Mouse (Mus musculus): ENCODE results near the gene Clec4n. TPM values are rescaled to one million over a fixed set of nuclear protein-coding genes. Genes with fewer than 3 reads are reported as not detected.

Clec4n gene
- polyA plus RNA-seq, 1 experiment from 2014 or later = 1.7 TPM

Other genes starting within 250 kb of the Clec4n start
- not detected in 2 replicates for gene Clec4a4, start 239.5 kb upstream of the Clec4n start, polyA plus RNA-seq (2015; fragmentation: Nextera tagmentation; extraction: Ambion mirVana)
- gene Clec4b1, start 179.9 kb upstream of the Clec4n start, polyA plus RNA-seq (2015; fragmentation: Nextera tagmentation; extraction: Ambion mirVana) = not detected in 2 replicates
- 0.96 and 1.0 TPM in 2 replicates for gene Clec4a2, start 123.4 kb upstream of the Clec4n start, polyA plus RNA-seq (2015; fragmentation: Nextera tagmentation; extraction: Ambion mirVana)
- gene Clec4b2, start 57.0 kb upstream of the Clec4n start, polyA plus RNA-seq (2015; fragmentation: Nextera tagmentation; extraction: Ambion mirVana) = not detected in 2 replicates
- not detected in 2 replicates for gene Clec4d, start 32.3 kb downstream of the Clec4n start, polyA plus RNA-seq (2015; fragmentation: Nextera tagmentation; extraction: Ambion mirVana)
- not detected in 2 replicates for gene Clec4e, start 60.0 kb downstream of the Clec4n start, polyA plus RNA-seq (2015; fragmentation: Nextera tagmentation; extraction: Ambion mirVana)
- not detected in 2 replicates for gene Vmn2r19, start 78.5 kb downstream of the Clec4n start, polyA plus RNA-seq (2015; fragmentation: Nextera tagmentation; extraction: Ambion mirVana)
- gene Vmn2r20, start 188.3 kb downstream of the Clec4n start, polyA plus RNA-seq (2015; fragmentation: Nextera tagmentation; extraction: Ambion mirVana) = not detected in 2 replicates